ENCODE assay signal across 16 mouse cellular contexts in genomic region chr19:5277140-5277539, GRCm38 (mm10). TPM values are rescaled to one million over a fixed set of nuclear protein-coding genes. Genes with fewer than 3 reads are reported as not detected.
DNase-seq lines count a peak whose midpoint lies in the region; ATAC-seq and TF ChIP-seq lines count a peak whose summit lies in the region.
"Had no signal": no experiment of that assay in that cellular context is flagged by ENCODE, and none has a peak within 500 bp of the region (broad histone marks: within the 10 kb centered on the region; RNA-seq: fewer than 3 reads in every experiment).

No protein-coding gene starts in this region.

- no peak overlapping the region for H3K4me3 ChIP-seq in forebrain, postnatal 0 days (ENCODE audit: low read depth, low read length)
- no peak overlapping the region for H3K4me3 ChIP-seq in forebrain, embryonic 10.5 days
- H3K4me3 ChIP-seq in liver, embryonic 14.5 days (ENCODE audit: insufficient read depth in 1 of 2, low read depth in 2 of 2, low read length in 2 of 2), result no peak overlapping the region
- H3K4me3 ChIP-seq in liver, embryonic 11.5 days (ENCODE audit: low read depth, low read length), result no peak overlapping the region
- H3K4me3 ChIP-seq: hindbrain, embryonic 13.5 days had no signal

- TF ChIP-seq EP300 in liver, embryonic 14.5 days (IDR thresholded peaks at IDR 0.05; ENCODE audit: low read depth), result no peak

- no peaks in the 10 kb centered on the region for H3K9me3 ChIP-seq in forebrain, postnatal 0 days (ENCODE audit: low read length)
- no peaks in the 10 kb centered on the region; the same call in 1 of the 2 replicates for H3K9me3 ChIP-seq in forebrain, embryonic 10.5 days
- no peaks in the 10 kb centered on the region for H3K9me3 ChIP-seq in liver, embryonic 14.5 days (ENCODE audit: control insufficient read depth, low read length)
- no peaks in the 10 kb centered on the region for H3K9me3 ChIP-seq in liver, embryonic 11.5 days (ENCODE audit: control insufficient read depth, low read length)
- H3K9me3 ChIP-seq: hindbrain, embryonic 13.5 days had no signal

- no peaks in the 10 kb centered on the region for H3K4me1 ChIP-seq in forebrain, postnatal 0 days (ENCODE audit: insufficient read depth)
- peaks cover 16% of the 10 kb centered on the region for H3K4me1 ChIP-seq in forebrain, embryonic 10.5 days
- H3K4me1 ChIP-seq in liver, embryonic 14.5 days (replicated peaks; ENCODE audit: control insufficient read depth in 2 of 2, insufficient read depth in 2 of 2, low read length in 1 of 2), result peaks cover 0 to 8% of the 10 kb centered on the region in 2 experiments; a peak in 2 of 4 replicates
- H3K4me1 ChIP-seq in liver, embryonic 11.5 days (replicated peaks; ENCODE audit: control insufficient read depth, insufficient read depth, low read length), result peaks cover 14% of the 10 kb centered on the region

- no peak for DNase-seq in forebrain, postnatal 0 days
- no peak for DNase-seq in forebrain, embryonic 10.5 days (ENCODE audit: extremely low spot score, low spot score)
- DNase-seq in liver, embryonic 14.5 days (ENCODE audit: low read depth in 3 of 3, low spot score in 3 of 3), result no peak
- no peak for DNase-seq in liver, embryonic 11.5 days (ENCODE audit: low spot score)
- DNase-seq in 416B (ENCODE audit: low read depth), result peak; percentile 44
- DNase-seq in R1 (ENCODE audit: low read depth, low spot score), result peak; percentile 46
- no peak for DNase-seq in frontal cortex, postnatal 36 days (ENCODE audit: low spot score in 2 of 2)
- DNase-seq: cerebellum, adult 9-11 months; kidney, postnatal 14 days had no signal

- H3K4me2 ChIP-seq in forebrain, postnatal 0 days (ENCODE audit: low read depth), result no peak overlapping the region
- no peak overlapping the region for H3K4me2 ChIP-seq in liver, embryonic 14.5 days (ENCODE audit: low read depth)
- no peak overlapping the region for H3K4me2 ChIP-seq in liver, embryonic 11.5 days
- H3K4me2 ChIP-seq: heart, embryonic 11.5 days; hindbrain, embryonic 13.5 days had no signal

- no peak overlapping the region for H3K9ac ChIP-seq in forebrain, postnatal 0 days
- H3K9ac ChIP-seq in liver, embryonic 14.5 days (replicated peaks), result no peak overlapping the region
- no peak overlapping the region for H3K9ac ChIP-seq in liver, embryonic 11.5 days (ENCODE audit: low read depth, low read length)
- H3K9ac ChIP-seq: hindbrain, embryonic 13.5 days had no signal

- H3K36me3 ChIP-seq in forebrain, postnatal 0 days (ENCODE audit: insufficient read depth), result peaks cover 55% of the 10 kb centered on the region
- H3K36me3 ChIP-seq in forebrain, embryonic 10.5 days (replicated peaks), result peaks cover 84% of the 10 kb centered on the region
- peaks cover 65% of the 10 kb centered on the region for H3K36me3 ChIP-seq in liver, embryonic 14.5 days (replicated peaks; ENCODE audit: control insufficient read depth, insufficient read depth, low read depth)
- H3K36me3 ChIP-seq in liver, embryonic 11.5 days (ENCODE audit: control insufficient read depth, insufficient read depth, low read length), result peaks cover 57% of the 10 kb centered on the region

- H3K27ac ChIP-seq in forebrain, postnatal 0 days (ENCODE audit: low read depth, low read length), result no peak overlapping the region
- no peak overlapping the region for H3K27ac ChIP-seq in forebrain, embryonic 10.5 days
- H3K27ac ChIP-seq in liver, embryonic 14.5 days, result no peak overlapping the region
- H3K27ac ChIP-seq in liver, embryonic 11.5 days (ENCODE audit: low read depth, low read length), result no peak overlapping the region
- H3K27ac ChIP-seq: hindbrain, embryonic 13.5 days had no signal

- peak; percentile 46 for TF ChIP-seq CTCF in forebrain, postnatal 0 days (IDR thresholded peaks at IDR 0.05; ENCODE audit: low read depth)
- TF ChIP-seq CTCF in liver, embryonic 14.5 days (IDR thresholded peaks at IDR 0.05; ENCODE audit: low read depth), result peak; percentile 39; the same call in 1 of the 2 replicates

- ATAC-seq in forebrain, postnatal 0 days, result no peak
- no peak for ATAC-seq in liver, embryonic 14.5 days (ENCODE audit: insufficient read depth)
- ATAC-seq in liver, embryonic 11.5 days (replicated peaks; ENCODE audit: low FRiP score), result no peak
- ATAC-seq in inflammation-experienced regulatory T-cells, adult 6 months, result no peak

- 90% methylated on average over 3 of the region's 3 CpGs for WGBS in forebrain, postnatal 0 days
- 94% methylated on average over 3 of the region's 3 CpGs for WGBS in forebrain, embryonic 10.5 days
- WGBS in liver, embryonic 14.5 days (ENCODE audit: insufficient replicate concordance), result 72% methylated on average over 3 of the region's 3 CpGs
- 97% methylated on average over 3 of the region's 3 CpGs for WGBS in liver, embryonic 11.5 days

- H3K27me3 ChIP-seq in forebrain, postnatal 0 days (ENCODE audit: insufficient read depth, low read length), result no peaks in the 10 kb centered on the region
- H3K27me3 ChIP-seq in forebrain, embryonic 10.5 days (ENCODE audit: poor library complexity, severe bottlenecking), result no peaks in the 10 kb centered on the region
- no peaks in the 10 kb centered on the region for H3K27me3 ChIP-seq in liver, embryonic 14.5 days (ENCODE audit: control insufficient read depth, insufficient read depth, low read length)
- no peaks in the 10 kb centered on the region for H3K27me3 ChIP-seq in liver, embryonic 11.5 days (replicated peaks; ENCODE audit: control insufficient read depth, insufficient read depth, low read length)
- H3K27me3 ChIP-seq: hindbrain, embryonic 13.5 days had no signal

RNA-seq across cellular contexts. Expression of gene Pacs1, which starts 4.2 kb away (rescaled TPM):
- 54.5 and 84.6 TPM in 2 replicates for total RNA-seq in forebrain, postnatal 0 days (2014; rRNA removed)
- polyA plus RNA-seq in forebrain, postnatal 0 days (2015; fragmentation: Nextera tagmentation; extraction: Ambion mirVana), result 35.3 and 44.7 TPM in 2 replicates
- 21.3 and 22.7 TPM in 2 replicates for polyA plus RNA-seq in forebrain, embryonic 10.5 days (2016; fragmentation: Nextera tagmentation; extraction: Ambion mirVana)
- polyA plus RNA-seq in liver, embryonic 14.5 days (2012; rRNA removed), result 8.3 and 10.5 TPM in 2 replicates
- 8.2 and 9.9 TPM in 2 replicates for polyA plus RNA-seq in liver, embryonic 14.5 days (2014; fragmentation: Nextera tagmentation; extraction: Ambion mirVana)
- polyA plus RNA-seq in liver, embryonic 11.5 days (2014; fragmentation: Nextera tagmentation; extraction: Ambion mirVana), result 27.0 and 30.3 TPM in 2 replicates
- polyA plus RNA-seq in inflammation-experienced regulatory T-cells, adult 6 months (2017; shearing (Covaris generic)), result 10 to 100 TPM; 11.8 to 19.8 (median 19.2) TPM

RNA-seq across cellular contexts. Expression of gene Sf3b2, which starts 18.1 kb away (rescaled TPM):
- 226 and 261 TPM in 2 replicates for total RNA-seq in forebrain, postnatal 0 days (2014; rRNA removed)
- polyA plus RNA-seq in forebrain, postnatal 0 days (2015; fragmentation: Nextera tagmentation; extraction: Ambion mirVana), result 310 and 345 TPM in 2 replicates
- 458 and 482 TPM in 2 replicates for polyA plus RNA-seq in forebrain, embryonic 10.5 days (2016; fragmentation: Nextera tagmentation; extraction: Ambion mirVana)
- 45.0 and 52.5 TPM in 2 replicates for polyA plus RNA-seq in liver, embryonic 14.5 days (2012; rRNA removed)
- 98.4 and 116 TPM in 2 replicates for polyA plus RNA-seq in liver, embryonic 14.5 days (2014; fragmentation: Nextera tagmentation; extraction: Ambion mirVana)
- 285 and 290 TPM in 2 replicates for polyA plus RNA-seq in liver, embryonic 11.5 days (2014; fragmentation: Nextera tagmentation; extraction: Ambion mirVana)
- polyA plus RNA-seq in inflammation-experienced regulatory T-cells, adult 6 months (2017; shearing (Covaris generic)), result 100 to 1,000 TPM; 316 to 410 (median 348) TPM

RNA-seq across cellular contexts. Expression of gene Gal3st3, which starts 21.0 kb away (rescaled TPM):
- total RNA-seq in forebrain, postnatal 0 days (2014; rRNA removed), result 14.8 and 19.4 TPM in 2 replicates
- 46.9 and 50.4 TPM in 2 replicates for polyA plus RNA-seq in forebrain, postnatal 0 days (2015; fragmentation: Nextera tagmentation; extraction: Ambion mirVana)
- polyA plus RNA-seq in forebrain, embryonic 10.5 days (2016; fragmentation: Nextera tagmentation; extraction: Ambion mirVana), result 10.3 and 12.1 TPM in 2 replicates
- polyA plus RNA-seq in liver, embryonic 14.5 days (2012; rRNA removed), result 0.03 and 0.08 TPM in 2 replicates
- polyA plus RNA-seq in liver, embryonic 14.5 days (2014; fragmentation: Nextera tagmentation; extraction: Ambion mirVana), result 0.04 TPM in 1 of 2 replicates, not detected in the other
- polyA plus RNA-seq in liver, embryonic 11.5 days (2014; fragmentation: Nextera tagmentation; extraction: Ambion mirVana), result 1.6 and 2.1 TPM in 2 replicates
- under 1 TPM in 1 of 3 experiments, not detected in 2; 0.15 TPM for polyA plus RNA-seq in inflammation-experienced regulatory T-cells, adult 6 months (2017; shearing (Covaris generic))
- total RNA-seq: megakaryocyte, adult 5-6 weeks had no signal

RNA-seq across cellular contexts. Expression of gene Catsper1, which starts 58.4 kb away (rescaled TPM):
- not detected in 2 replicates for total RNA-seq in forebrain, postnatal 0 days (2014; rRNA removed)
- not detected in 2 replicates for polyA plus RNA-seq in forebrain, postnatal 0 days (2015; fragmentation: Nextera tagmentation; extraction: Ambion mirVana)
- polyA plus RNA-seq in forebrain, embryonic 10.5 days (2016; fragmentation: Nextera tagmentation; extraction: Ambion mirVana), result not detected in 2 replicates
- polyA plus RNA-seq in liver, embryonic 14.5 days (2012; rRNA removed), result not detected in 2 replicates
- polyA plus RNA-seq in liver, embryonic 14.5 days (2014; fragmentation: Nextera tagmentation; extraction: Ambion mirVana), result not detected in 2 replicates
- polyA plus RNA-seq in liver, embryonic 11.5 days (2014; fragmentation: Nextera tagmentation; extraction: Ambion mirVana), result not detected in 2 replicates
- polyA plus RNA-seq in inflammation-experienced regulatory T-cells, adult 6 months (2017; shearing (Covaris generic)), result not detected
- total RNA-seq: megakaryocyte, adult 5-6 weeks had no signal
- polyA plus RNA-seq: frontal cortex, adult 2 months; heart, embryonic 11.5 days; hindbrain, embryonic 13.5 days; limb, embryonic 14.5 days; urinary bladder, adult 2 months had no signal

Comparison
In these comparisons a context has a peak if more than half of its experiments do, and no peak if none do; other contexts are left out.
1. DNase-seq: peak in 416B (single experiment) and R1 (single experiment); none in forebrain, postnatal 0 days (single experiment), forebrain, embryonic 10.5 days (single experiment), liver, embryonic 14.5 days (0 of 3), liver, embryonic 11.5 days (single experiment) and frontal cortex, postnatal 36 days (0 of 2).